Mouse (Mus musculus) embryo, embryonic 9.5 days (tissue): Measurements from ENCODE around the gene Ecel1.

ENCODE experiments used
- DNase-seq: peaks from one replicate; pipeline ENCODE4 v3.0.0-alpha.2; 2017; ENCODE audit errors: extremely low spot score

Ecel1 gene

GRCm38 (mm10) chr1:87170458-87170857, 14.1 kb upstream of the Ecel1 start:
- no peak for DNase-seq

DNA sequence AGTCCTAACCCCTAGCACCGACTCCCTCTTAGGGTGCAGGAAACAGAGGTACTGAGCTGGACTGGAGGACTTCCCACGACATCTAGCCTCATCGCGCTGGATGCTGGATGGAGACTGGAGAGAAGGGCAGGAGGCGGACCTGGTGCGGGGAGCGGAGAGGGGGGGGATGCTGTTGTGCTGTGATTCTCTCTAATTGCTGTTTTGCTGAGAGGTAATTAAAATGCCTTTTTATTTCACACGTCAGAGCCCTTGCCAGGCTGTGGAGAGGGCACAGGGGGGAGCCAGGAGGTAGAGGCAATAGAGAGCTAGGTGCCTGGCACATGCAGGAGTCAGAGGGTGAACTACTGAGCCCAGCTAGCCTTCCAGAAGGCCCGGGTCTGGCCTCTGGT, 8.5 kb upstream of the Ecel1 start:
- DNase-seq = no peak

DNA sequence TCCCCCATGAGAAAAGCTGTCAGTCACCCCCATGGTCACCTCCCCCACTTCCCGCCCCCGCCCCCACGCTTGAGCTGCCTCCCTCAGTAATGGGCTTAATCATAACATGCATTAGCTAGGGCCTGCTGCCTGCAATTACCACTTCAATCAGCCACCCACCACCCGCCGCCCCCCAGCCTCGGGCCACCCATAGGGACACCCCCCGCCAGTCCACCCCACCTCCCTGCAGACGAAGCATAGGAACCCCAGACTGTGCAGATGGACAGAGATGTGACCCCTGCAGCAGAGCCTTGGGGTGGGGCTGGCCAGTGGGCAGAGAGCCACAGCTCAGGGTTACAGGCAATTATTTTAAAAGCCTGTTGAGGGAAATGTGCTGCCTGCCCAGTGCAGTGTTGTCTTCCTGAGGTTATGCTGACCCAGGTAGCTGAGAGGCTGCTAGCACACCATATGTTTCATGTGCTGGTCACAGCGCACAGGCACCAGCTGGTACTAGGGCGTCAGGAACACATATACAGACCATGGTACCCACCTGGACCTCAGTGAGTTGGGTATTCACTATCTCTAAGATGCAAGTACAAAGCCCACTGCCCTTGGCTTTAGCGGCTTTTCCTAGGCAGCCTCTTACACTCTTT, 8.0 kb upstream of the Ecel1 start:
- DNase-seq = no peak

GRCm38 (mm10) chr1:87159396-87159795, 3.1 kb upstream of the Ecel1 start:
- no peak for DNase-seq

GRCm38 (mm10) chr1:87155531-87156198, 656 bp downstream of the Ecel1 start:
- DNase-seq = peak; percentile 47

DNA sequence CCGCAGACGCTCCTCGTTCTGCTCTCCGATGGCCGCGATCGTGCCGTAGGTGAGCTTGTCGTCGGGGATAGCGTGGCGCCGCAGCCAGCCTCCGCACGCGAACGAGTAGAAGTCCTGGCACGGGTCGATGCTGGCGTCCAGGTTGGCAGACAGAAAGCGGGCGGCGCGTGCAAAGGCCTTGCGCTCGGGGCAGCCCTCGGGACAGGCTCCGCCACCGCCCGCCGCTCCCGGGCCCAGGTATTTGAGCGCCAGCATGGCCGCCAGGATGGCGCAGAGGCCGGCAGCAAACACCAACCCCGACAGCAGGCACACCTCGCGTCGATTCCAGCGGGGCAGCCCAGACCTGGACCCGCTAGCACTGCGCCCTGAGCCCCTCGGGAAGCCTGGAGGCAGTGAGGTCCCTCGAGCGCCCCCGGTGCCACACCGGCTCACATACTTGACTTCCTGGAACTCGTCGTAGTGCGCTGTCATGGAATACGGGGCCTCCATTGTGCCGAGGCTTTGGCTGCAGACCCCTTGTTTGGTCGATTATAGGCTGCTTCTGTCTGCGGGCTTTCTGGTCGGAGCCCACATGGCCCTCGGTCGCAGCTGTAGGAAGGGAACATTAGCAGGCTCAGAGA, 1.7 kb downstream of the Ecel1 start:
- peak; percentile 29 for DNase-seq

DNA sequence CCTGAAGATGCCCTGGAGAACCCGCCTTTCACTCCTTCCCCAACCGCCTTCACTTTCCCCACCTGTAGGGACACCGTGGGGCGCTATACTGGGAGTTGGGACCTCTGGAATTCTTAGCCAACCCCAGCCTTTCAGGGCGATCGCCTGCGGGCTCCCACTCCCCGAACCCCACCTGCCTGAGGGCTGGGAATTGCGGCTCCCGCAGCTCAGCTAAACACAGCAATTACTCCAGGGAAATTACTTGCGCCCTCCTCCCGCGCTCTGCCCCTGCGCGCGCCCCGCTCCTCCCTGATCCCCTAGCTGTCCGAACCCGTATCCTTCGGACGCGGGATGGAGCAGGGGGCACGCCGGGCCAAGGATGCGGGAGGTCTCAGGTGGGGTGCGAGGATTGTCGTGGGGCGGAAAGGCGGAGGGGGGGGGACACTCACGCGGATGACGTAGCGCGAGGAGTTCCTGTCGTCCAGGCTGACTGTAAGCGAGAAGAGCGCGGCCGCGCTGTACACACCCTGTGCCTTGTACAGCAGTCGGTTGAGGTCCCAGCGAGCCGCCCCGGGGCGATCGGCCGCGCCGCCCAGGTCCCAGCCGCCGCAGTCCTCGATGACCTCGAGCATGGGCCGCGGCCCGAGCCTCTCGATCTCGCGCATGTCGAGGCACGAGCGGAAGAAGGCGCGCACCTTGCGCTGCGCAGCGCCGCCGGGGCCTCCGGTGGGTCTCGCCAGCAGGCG, 2.4 kb downstream of the Ecel1 start:
- peak; percentile 23 for DNase-seq

- DNase-seq = no peak
Measured at GRCm38 (mm10) chr1:87151286-87151685, 5.0 kb downstream of the Ecel1 start.

DNA sequence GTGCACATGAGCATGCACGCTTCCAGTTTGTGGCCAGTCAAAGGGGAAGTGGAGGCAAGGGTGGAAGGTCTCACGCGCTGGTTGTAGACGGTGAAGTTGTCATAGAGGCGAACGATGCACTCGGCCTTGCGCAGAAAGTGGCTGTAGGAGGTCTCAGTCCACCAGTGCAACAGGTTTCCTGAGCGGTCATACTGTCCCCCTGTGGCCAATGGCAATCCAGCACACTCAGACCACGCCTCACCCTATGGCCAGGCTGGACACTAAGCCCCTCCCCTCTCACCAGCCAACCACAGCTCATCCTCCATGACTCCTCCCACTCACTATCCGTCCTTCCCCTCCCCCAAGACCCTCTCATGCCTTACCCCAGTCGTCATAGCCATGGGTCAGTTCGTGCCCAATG, 6.9 kb downstream of the Ecel1 start:
- peak; percentile 38 for DNase-seq

- DNase-seq = no peak
Measured at GRCm38 (mm10) chr1:87143141-87143540, 13.2 kb downstream of the Ecel1 start.

- DNase-seq = no peak
Measured at GRCm38 (mm10) chr1:87142456-87142855, 13.9 kb downstream of the Ecel1 start.

- DNase-seq = no peak
Measured at GRCm38 (mm10) chr1:87141550-87141949, 14.8 kb downstream of the Ecel1 start.

DNA sequence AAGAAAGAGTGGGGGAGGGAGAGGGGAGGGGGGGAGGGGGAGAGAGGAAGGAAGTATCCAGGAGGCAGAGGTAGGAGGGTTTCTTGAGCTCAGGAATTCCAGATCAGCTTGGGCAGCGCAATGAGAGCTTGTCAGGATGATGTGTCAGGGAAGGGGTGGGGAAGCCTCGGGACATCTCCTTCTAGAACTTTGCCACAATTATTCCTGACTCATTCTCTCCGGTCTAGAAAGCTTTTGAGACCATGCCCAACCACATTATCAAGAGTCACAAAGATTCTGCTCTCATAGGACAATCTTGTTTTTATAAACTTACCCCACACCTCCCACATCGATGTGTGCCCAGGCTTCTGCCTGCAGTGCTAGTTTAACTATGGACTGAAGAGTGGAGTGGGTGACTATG, 24.5 kb downstream of the Ecel1 start:
- no peak for DNase-seq

DNA sequence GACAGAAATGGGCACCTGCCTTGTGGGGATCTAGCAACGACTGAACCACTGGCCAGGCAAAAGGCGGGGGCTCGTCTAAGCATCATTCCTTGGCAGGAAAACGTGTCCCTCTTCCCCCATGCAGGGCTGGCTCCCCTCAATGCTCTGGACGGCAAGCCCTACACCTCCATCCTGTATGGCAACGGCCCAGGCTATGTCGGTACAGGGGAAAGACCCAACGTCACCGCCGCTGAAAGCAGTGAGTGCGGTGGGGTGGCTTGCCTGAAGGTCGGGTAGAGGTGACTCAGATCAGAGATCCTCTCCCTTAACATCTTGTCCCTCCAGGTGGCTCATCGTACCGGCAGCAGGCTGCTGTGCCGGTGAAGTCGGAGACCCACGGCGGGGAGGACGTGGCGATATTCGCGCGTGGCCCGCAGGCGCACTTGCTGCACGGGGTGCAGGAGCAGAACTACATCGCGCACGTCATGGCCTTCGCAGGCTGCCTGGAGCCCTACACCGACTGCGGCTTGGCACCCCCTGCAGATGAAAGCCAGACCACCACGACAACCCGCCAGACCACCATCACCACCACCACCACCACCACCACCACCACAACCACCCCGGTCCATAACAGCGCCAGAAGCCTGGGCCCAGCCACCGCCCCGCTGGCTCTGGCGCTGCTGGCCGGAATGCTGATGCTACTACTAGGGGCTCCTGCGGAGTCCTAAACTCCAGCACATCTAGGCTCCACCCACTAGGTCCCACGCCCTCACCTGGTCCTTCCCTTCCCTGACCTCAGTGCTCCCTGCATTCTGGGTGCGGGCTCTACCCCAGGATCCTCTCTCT, 28.9 kb downstream of the Ecel1 start:
- no peak for DNase-seq

- no peak for DNase-seq
Measured at GRCm38 (mm10) chr1:87124673-87125072, 31.6 kb downstream of the Ecel1 start, which contains the start of gene Akp3. Gene Akp3, plus strand, starts transcription at chr1:87124973.

DNA sequence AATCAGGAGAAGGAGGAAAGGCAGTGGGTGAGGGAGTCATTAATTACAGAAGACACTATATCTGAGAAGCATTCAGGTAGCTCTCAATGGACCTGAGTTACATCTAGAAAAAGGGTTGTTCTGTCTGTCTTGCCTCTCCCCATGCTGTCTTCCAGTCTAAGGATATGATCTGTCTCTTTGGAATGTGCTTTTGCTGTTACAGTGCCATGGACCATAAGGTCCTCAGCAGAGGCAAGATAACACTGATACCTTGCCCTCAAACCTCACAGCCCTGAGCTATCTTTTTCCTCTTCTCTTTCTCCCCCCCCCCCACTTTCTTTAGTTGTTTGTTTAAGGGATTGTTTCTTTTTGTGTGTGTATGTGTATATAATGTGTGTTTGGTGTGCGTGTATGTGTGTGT, 41.5 kb downstream of the Ecel1 start:
- no peak for DNase-seq

- DNase-seq = peak; percentile 25
Measured at GRCm38 (mm10) chr1:87111719-87112354, 44.5 kb downstream of the Ecel1 start.

DNA sequence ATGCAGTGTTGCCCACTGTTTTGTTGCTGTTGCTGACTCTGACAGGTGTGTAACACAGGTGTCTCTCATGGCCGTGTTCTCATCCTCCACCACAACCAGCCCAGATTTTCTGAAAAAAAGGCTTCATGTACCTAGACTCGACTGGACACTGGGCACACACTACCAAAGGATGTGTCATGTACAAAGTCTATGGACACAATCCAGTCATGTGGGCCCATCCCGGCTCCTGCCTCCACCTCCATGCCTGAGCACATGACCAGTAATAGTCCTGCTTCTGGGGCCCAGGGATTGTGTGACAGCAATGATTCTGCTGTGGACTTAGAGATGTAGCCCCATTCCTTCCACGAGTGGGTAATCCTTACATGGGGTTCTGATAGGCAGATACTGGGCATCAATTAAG, 47.8 kb downstream of the Ecel1 start:
- no peak for DNase-seq

- no peak for DNase-seq
Measured at GRCm38 (mm10) chr1:87106536-87106935, 49.8 kb downstream of the Ecel1 start.

DNA sequence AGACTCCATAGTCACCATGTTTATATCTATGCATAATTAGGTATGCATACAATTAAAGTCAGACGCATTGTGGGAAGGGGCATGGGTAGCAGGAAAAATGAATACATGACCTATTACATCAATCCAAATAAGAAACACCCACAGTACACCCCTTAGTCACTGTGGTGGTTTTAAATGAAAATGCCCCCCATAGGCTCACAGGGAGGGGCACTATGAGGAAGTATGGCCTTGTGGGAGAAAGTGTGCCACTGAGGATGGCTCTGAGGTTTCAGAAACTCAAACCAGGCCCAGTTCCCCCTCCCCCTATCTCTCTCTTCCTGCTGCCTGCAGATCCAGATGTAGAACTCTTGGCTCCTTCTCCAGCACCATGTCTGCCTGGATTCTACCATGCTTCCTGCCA, 52.4 kb downstream of the Ecel1 start:
- DNase-seq = no peak

DNA sequence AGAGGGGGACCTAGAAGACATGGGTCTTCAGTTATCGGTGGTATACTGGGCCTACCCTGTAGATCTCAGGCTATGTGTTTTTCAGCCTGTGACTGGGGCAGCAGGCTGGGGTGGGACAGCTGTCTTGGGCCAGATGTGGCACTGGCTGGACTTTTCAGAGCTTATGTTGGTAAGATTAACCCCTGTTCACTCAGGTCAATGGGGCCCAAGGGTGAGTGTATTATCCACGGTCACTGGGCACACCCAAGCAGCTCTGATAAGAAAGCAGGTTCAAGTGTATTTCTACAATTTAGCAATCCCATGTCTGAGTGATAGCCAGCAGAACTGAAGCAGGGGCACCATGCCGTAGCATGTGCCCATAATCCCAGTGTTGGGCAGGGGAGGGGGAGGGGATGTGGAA, 54.2 kb downstream of the Ecel1 start:
- no peak for DNase-seq
